Mouse (Mus musculus) heart, adult 8-10 months (tissue): ENCODE results near the gene Phactr2. TPM values are rescaled to one million over a fixed set of nuclear protein-coding genes. Genes with fewer than 3 reads are reported as not detected.

Experiments
- DNase-seq: peaks from one replicate; pipeline ENCODE4 v3.0.0; 2022; ENCODE audit warnings: low spot score
- total RNA-seq, 4 experiments: library from RNA; stranded (reverse); gene quantifications; 2 replicates each; pipeline ENCODE4 v1.2.4; 2022

Gene Phactr2
- total RNA-seq, 4 experiments from 2014 or later: 45.2 to 50.3 (median 48.6) TPM

- DNase-seq: no peak
These were observed 305.8 kb downstream of the Phactr2 start for GRCm38 (mm10) chr10:13168461-13168860.

GRCm38 (mm10) chr10:13162031-13162430, 312.2 kb downstream of the Phactr2 start:
- no peak for DNase-seq

GRCm38 (mm10) chr10:13160913-13161312, 313.3 kb downstream of the Phactr2 start:
- DNase-seq: no peak

Other genes starting within 250 kb of the Phactr2 start
- gene Fuca2, start 25.1 kb upstream of the Phactr2 start, total RNA-seq: 100 to 1,000 TPM; 164 to 196 (median 181) TPM
- 1 to 10 TPM; 2.4 to 3.5 (median 2.9) TPM for gene Adat2, start 78.5 kb upstream of the Phactr2 start, total RNA-seq
- 10 to 100 TPM; 17.3 to 24.1 (median 22.1) TPM for gene Pex3, start 78.7 kb upstream of the Phactr2 start, total RNA-seq